ENCODE assay signal across 13 mouse cellular contexts in the genomic region with DNA sequence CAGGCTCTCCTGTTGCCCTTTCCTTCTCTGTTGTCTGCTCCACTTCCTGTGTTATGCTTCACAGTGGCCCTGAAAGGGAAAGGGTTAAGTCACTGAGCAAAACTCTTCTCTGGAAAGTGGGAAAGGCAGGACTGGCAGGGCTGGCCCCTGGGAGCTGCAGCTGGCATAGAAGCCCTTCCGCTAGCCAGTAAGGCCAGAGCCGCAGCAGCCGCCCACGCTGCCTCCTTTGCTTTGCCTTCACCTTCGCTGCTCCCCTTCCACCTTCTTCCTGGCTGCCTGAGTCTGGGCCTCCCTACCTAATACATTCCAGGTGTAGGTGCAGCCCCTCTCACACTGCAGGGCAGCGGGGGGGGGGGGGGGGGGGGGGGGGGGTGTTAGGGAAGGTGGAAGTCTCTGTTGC. TPM values are rescaled to one million over a fixed set of nuclear protein-coding genes. Genes with fewer than 3 reads are reported as not detected.
DNase-seq lines count a peak whose midpoint lies in the region; ATAC-seq lines count a peak whose summit lies in the region.
"Had no signal": no experiment of that assay in that cellular context is flagged by ENCODE, and none has a peak within 500 bp of the region (broad histone marks: within the 10 kb centered on the region; RNA-seq: fewer than 3 reads in every experiment).

No protein-coding gene starts in this region.

- H3K4me2 ChIP-seq in heart, embryonic 15.5 days = peak overlapping the region; percentile 25
- H3K4me2 ChIP-seq in lung, embryonic 16.5 days (ENCODE audit: low read depth, low read length) = 0 out of 2 replicates have a peak overlapping the region, but pooled peaks have one; percentile 11
- no peak overlapping the region; the same call in 1 of the 2 replicates for H3K4me2 ChIP-seq in embryonic facial prominence, embryonic 11.5 days (ENCODE audit: low read depth, low read length)
- H3K4me2 ChIP-seq in stomach, embryonic 15.5 days = peak overlapping the region; percentile 21
- H3K4me2 ChIP-seq: midbrain, embryonic 13.5 days had no signal

- no peak for DNase-seq in heart, adult 9 months (ENCODE audit: low spot score in 2 of 2)
- DNase-seq in lung, postnatal 25 days (ENCODE audit: low spot score) = no peak
- DNase-seq in embryonic facial prominence, embryonic 11.5 days (ENCODE audit: low spot score) = peak; percentile 31
- no peak for DNase-seq in retina, embryonic 14.5 days (ENCODE audit: low spot score)
- DNase-seq in layer of hippocampus, adult 8-10 months (ENCODE audit: low spot score in 2 of 2) = no peak
- DNase-seq: adrenal gland, adult 8-10 months; cerebellum, adult 8-10 months; left cerebral cortex, postnatal 4 days; thymus, postnatal 14 days had no signal

- peak overlapping the region; percentile 53 for H3K27ac ChIP-seq in heart, embryonic 15.5 days
- H3K27ac ChIP-seq in lung, embryonic 16.5 days (ENCODE audit: low read length) = peak overlapping the region; percentile 59
- no peak overlapping the region for H3K27ac ChIP-seq in embryonic facial prominence, embryonic 11.5 days (replicated peaks; ENCODE audit: low read depth, low read length)
- no peak overlapping the region; the same call in 1 of the 2 replicates for H3K27ac ChIP-seq in stomach, embryonic 15.5 days
- H3K27ac ChIP-seq: midbrain, embryonic 13.5 days had no signal

- H3K4me1 ChIP-seq in heart, embryonic 15.5 days (replicated peaks) = peaks cover 23% of the 10 kb centered on the region
- peaks cover 13% of the 10 kb centered on the region for H3K4me1 ChIP-seq in lung, embryonic 16.5 days (replicated peaks; ENCODE audit: control insufficient read depth, insufficient read depth, low read length)
- H3K4me1 ChIP-seq in embryonic facial prominence, embryonic 11.5 days (ENCODE audit: control insufficient read depth, insufficient read depth, low read length) = no peaks in the 10 kb centered on the region
- no peaks in the 10 kb centered on the region for H3K4me1 ChIP-seq in stomach, embryonic 15.5 days

- no peaks in the 10 kb centered on the region for H3K9me3 ChIP-seq in heart, embryonic 15.5 days (replicated peaks)
- no peaks in the 10 kb centered on the region for H3K9me3 ChIP-seq in lung, embryonic 16.5 days (ENCODE audit: control insufficient read depth, low read length)
- H3K9me3 ChIP-seq in embryonic facial prominence, embryonic 11.5 days (replicated peaks; ENCODE audit: control insufficient read depth, low read length) = no peaks in the 10 kb centered on the region
- H3K9me3 ChIP-seq in stomach, embryonic 15.5 days = no peaks in the 10 kb centered on the region
- H3K9me3 ChIP-seq: midbrain, embryonic 13.5 days had no signal

- ATAC-seq in heart, embryonic 15.5 days (replicated peaks; ENCODE audit: insufficient number of reproducible peaks, insufficient read depth, low FRiP score, low read depth) = 0 out of 2 replicates have a peak, but pooled peaks have one; percentile 14
- ATAC-seq in lung, embryonic 16.5 days (ENCODE audit: low read depth) = peak; percentile 51; the same call in 1 of the 2 replicates
- 0 out of 2 replicates have a peak, but pooled peaks have one; percentile 50 for ATAC-seq in embryonic facial prominence, embryonic 11.5 days (replicated peaks; ENCODE audit: insufficient number of reproducible peaks, low FRiP score, low TSS enrichment, low read depth)
- ATAC-seq in stomach, embryonic 15.5 days (ENCODE audit: insufficient read depth, low FRiP score, low read depth) = no peak
- ATAC-seq: midbrain, embryonic 13.5 days had no signal

- H3K9ac ChIP-seq in heart, embryonic 15.5 days = no peak overlapping the region
- no peak overlapping the region for H3K9ac ChIP-seq in lung, embryonic 16.5 days (ENCODE audit: low read length)
- H3K9ac ChIP-seq in embryonic facial prominence, embryonic 11.5 days (replicated peaks; ENCODE audit: low read length) = no peak overlapping the region
- no peak overlapping the region for H3K9ac ChIP-seq in stomach, embryonic 15.5 days
- H3K9ac ChIP-seq: midbrain, embryonic 13.5 days had no signal

- no peaks in the 10 kb centered on the region for H3K27me3 ChIP-seq in heart, embryonic 15.5 days
- no peaks in the 10 kb centered on the region for H3K27me3 ChIP-seq in lung, embryonic 16.5 days (ENCODE audit: control insufficient read depth, insufficient read depth, low read depth, low read length)
- H3K27me3 ChIP-seq in embryonic facial prominence, embryonic 11.5 days (ENCODE audit: control insufficient read depth, insufficient read depth, low read length) = no peaks in the 10 kb centered on the region
- no peaks in the 10 kb centered on the region for H3K27me3 ChIP-seq in stomach, embryonic 15.5 days (replicated peaks)
- H3K27me3 ChIP-seq: midbrain, embryonic 13.5 days had no signal

- H3K36me3 ChIP-seq in heart, embryonic 15.5 days = no peaks in the 10 kb centered on the region
- H3K36me3 ChIP-seq in lung, embryonic 16.5 days (ENCODE audit: control insufficient read depth, insufficient read depth, low read length) = no peaks in the 10 kb centered on the region
- no peaks in the 10 kb centered on the region for H3K36me3 ChIP-seq in embryonic facial prominence, embryonic 11.5 days (replicated peaks; ENCODE audit: control insufficient read depth, insufficient read depth, low read depth, low read length)
- H3K36me3 ChIP-seq in stomach, embryonic 15.5 days = no peaks in the 10 kb centered on the region
- H3K36me3 ChIP-seq: midbrain, embryonic 13.5 days had no signal

- 33% methylated on average over 5 of the region's 6 CpGs for WGBS in heart, embryonic 15.5 days
- 45% methylated on average over 5 of the region's 6 CpGs for WGBS in lung, embryonic 16.5 days
- 33% methylated on average over 1 of the region's 6 CpGs for WGBS in embryonic facial prominence, embryonic 11.5 days
- 46% methylated on average over 6 of the region's 6 CpGs for WGBS in stomach, embryonic 15.5 days

- H3K4me3 ChIP-seq in heart, embryonic 15.5 days = no peak overlapping the region
- H3K4me3 ChIP-seq in lung, embryonic 16.5 days (ENCODE audit: low read length) = no peak overlapping the region
- no peak overlapping the region for H3K4me3 ChIP-seq in embryonic facial prominence, embryonic 11.5 days (ENCODE audit: low read depth, low read length)
- no peak overlapping the region for H3K4me3 ChIP-seq in stomach, embryonic 15.5 days (replicated peaks)
- H3K4me3 ChIP-seq: midbrain, embryonic 13.5 days had no signal

RNA-seq across cellular contexts. Expression of a gene that starts 8.5 kb away (rescaled TPM):
- 6.2 and 9.0 TPM in 2 replicates for polyA plus RNA-seq in heart, embryonic 15.5 days (2015; fragmentation: Nextera tagmentation; extraction: Ambion mirVana)
- polyA plus RNA-seq in lung, embryonic 16.5 days (2015; fragmentation: Nextera tagmentation; extraction: Ambion mirVana) = 9.9 and 10.2 TPM in 2 replicates
- polyA plus RNA-seq in embryonic facial prominence, embryonic 11.5 days (2014; fragmentation: Nextera tagmentation; extraction: Ambion mirVana) = 9.7 and 10.4 TPM in 2 replicates
- 7.7 and 8.1 TPM in 2 replicates for polyA plus RNA-seq in stomach, embryonic 15.5 days (2015; fragmentation: Nextera tagmentation; extraction: Ambion mirVana)
- total RNA-seq in layer of hippocampus, adult 8-10 months (2022) = 10 to 100 TPM; 16.3 to 19.4 (median 18.8) TPM

RNA-seq across cellular contexts. Expression of a gene that starts 37.4 kb away (rescaled TPM):
- 18.9 and 21.7 TPM in 2 replicates for polyA plus RNA-seq in heart, embryonic 15.5 days (2015; fragmentation: Nextera tagmentation; extraction: Ambion mirVana)
- polyA plus RNA-seq in lung, embryonic 16.5 days (2015; fragmentation: Nextera tagmentation; extraction: Ambion mirVana) = 24.2 and 26.5 TPM in 2 replicates
- 31.8 and 35.3 TPM in 2 replicates for polyA plus RNA-seq in embryonic facial prominence, embryonic 11.5 days (2014; fragmentation: Nextera tagmentation; extraction: Ambion mirVana)
- polyA plus RNA-seq in stomach, embryonic 15.5 days (2015; fragmentation: Nextera tagmentation; extraction: Ambion mirVana) = 26.8 and 29.4 TPM in 2 replicates
- total RNA-seq in layer of hippocampus, adult 8-10 months (2022) = 100 to 1,000 TPM; 174 to 229 (median 202) TPM

RNA-seq across cellular contexts. Expression of a gene that starts 41.9 kb away (rescaled TPM):
- 16.0 and 18.5 TPM in 2 replicates for polyA plus RNA-seq in heart, embryonic 15.5 days (2015; fragmentation: Nextera tagmentation; extraction: Ambion mirVana)
- 27.7 and 28.4 TPM in 2 replicates for polyA plus RNA-seq in lung, embryonic 16.5 days (2015; fragmentation: Nextera tagmentation; extraction: Ambion mirVana)
- 48.4 and 52.9 TPM in 2 replicates for polyA plus RNA-seq in embryonic facial prominence, embryonic 11.5 days (2014; fragmentation: Nextera tagmentation; extraction: Ambion mirVana)
- polyA plus RNA-seq in stomach, embryonic 15.5 days (2015; fragmentation: Nextera tagmentation; extraction: Ambion mirVana) = 31.6 and 32.3 TPM in 2 replicates
- total RNA-seq in layer of hippocampus, adult 8-10 months (2022) = 10 to 100 TPM; 77.7 to 87.4 (median 82.3) TPM

Comparison
In these comparisons a context has a peak if more than half of its experiments do, and no peak if none do; other contexts are left out.
1. H3K27ac ChIP-seq: peak in heart, embryonic 15.5 days (single experiment) and lung, embryonic 16.5 days (single experiment); none in embryonic facial prominence, embryonic 11.5 days (single experiment) and stomach, embryonic 15.5 days (single experiment).